Mouse (Mus musculus) cerebellum, adult 11 months (tissue): ENCODE measurements around the gene Gm26657.

Source experiments
- DNase-seq: peaks from one replicate; pipeline ENCODE4 v3.0.0; 2022

Gene Gm26657

DNA sequence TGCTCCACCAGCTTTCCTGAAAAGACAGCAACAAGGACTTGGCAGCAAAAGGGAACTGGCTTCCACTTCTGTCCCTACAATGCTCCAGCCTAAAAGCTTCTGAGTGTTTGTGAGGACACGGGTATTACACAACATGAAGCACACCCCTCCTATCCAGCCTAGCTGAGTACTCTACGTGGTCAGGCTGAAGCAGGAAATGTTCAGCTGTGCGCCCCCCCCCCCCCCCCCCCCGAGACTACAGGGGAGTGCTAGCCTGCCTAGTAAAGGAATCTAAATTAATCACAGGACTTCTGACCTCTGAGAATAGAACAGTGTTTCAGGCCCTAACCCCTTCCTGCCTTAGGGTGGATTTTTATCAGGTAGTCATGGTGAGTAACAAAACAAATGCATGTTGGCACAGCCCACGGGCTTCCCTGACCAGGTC lies 28.0 kb downstream of the Gm26657 start:
- no peak for DNase-seq

DNA sequence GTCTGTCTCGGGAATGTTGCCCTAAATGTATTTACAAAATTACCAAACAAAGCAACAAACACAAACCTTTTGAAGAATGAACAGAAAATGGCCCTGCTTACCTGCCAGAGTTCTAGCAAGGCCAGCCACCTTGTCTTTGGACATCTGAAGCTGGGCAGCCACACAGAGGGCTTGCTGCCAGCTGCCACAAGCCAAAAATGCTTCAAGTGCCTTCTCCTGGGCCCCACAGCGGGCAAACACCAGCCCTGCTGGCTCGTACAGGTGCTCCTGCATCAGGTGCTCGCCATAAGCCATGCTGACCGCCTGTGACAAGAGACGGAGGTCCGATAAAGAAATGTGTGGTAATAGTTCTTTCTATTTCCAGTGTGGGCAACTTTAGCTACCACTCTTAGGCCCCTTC lies 29.0 kb downstream of the Gm26657 start:
- no peak for DNase-seq

DNA sequence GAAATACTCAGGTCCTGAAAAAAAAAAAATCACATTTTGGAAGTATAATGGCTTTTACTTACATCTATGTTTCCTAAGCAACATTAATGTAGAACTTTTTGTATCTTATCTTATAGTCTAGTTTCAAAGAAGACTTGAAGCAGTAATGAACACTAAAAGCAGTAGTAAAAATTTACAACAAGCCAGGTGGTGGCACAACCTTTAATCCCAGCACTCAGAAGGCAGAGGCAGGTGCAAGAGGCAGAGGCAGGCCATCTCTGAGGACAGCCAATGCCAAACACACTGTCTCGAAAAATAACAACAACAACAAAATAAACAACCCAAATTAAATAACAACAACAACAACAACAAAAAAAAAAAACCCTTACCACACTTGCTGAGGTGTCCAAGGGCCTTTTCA lies 31.2 kb downstream of the Gm26657 start:
- DNase-seq: no peak
